Mouse (Mus musculus) heart, postnatal 4 days (tissue): ENCODE measurements at regions not wholly inside any gene's neighbourhood (a gene's known extent, or its start where the extent isn't known, plus 50 kb on each side); places are given as distances from the start of the nearest gene placed in this dataset.

ENCODE experiments used
- DNase-seq: peaks from one replicate; pipeline ENCODE4 v3.0.0; 2021

GRCm38 (mm10) chr3:82207321-82207720, 61.7 kb upstream of the Gucy1a1 start:
- no peak for DNase-seq
